Mouse (Mus musculus): ENCODE measurements around the gene Cd2. TPM values are rescaled to one million over a fixed set of nuclear protein-coding genes. Genes with fewer than 3 reads are reported as not detected.

Cd2 gene
- polyA plus RNA-seq, 1 experiment from 2014 or later = not detected

- DNase-seq (ENCODE audit: low spot score) (no peak), ATAC-seq (replicated peaks; ENCODE audit: low FRiP score) (no peak)
- WGBS = 52% methylated on average over 8 of the region's 8 CpGs
- Histone ChIP-seq H3K4me2 (no peak overlapping the region), H3K27me3 (replicated peaks; ENCODE audit: control insufficient read depth, insufficient read depth, low read length) (no peaks in the 10 kb centered on the region), H3K9ac (ENCODE audit: low read depth, low read length) (no peak overlapping the region), H3K9me3 (ENCODE audit: control insufficient read depth, low read length) (no peaks in the 10 kb centered on the region), H3K36me3 (ENCODE audit: control insufficient read depth, insufficient read depth, low read length) (no peaks in the 10 kb centered on the region), H3K4me3 (ENCODE audit: low read depth, low read length) (no peak overlapping the region), H3K27ac (ENCODE audit: low read depth, low read length) (no peak overlapping the region), H3K4me1 (replicated peaks; ENCODE audit: control insufficient read depth, insufficient read depth, low read length) (no peaks in the 10 kb centered on the region)
Observed at GRCm38 (mm10) chr3:101232570-101232969, 55.2 kb downstream of the Cd2 start.

- no peak overlapping the region for H3K4me2 ChIP-seq
- DNase-seq (ENCODE audit: low spot score) (no peak), ATAC-seq (replicated peaks; ENCODE audit: low FRiP score) (no peak)
- no peaks in the 10 kb centered on the region for H3K36me3 ChIP-seq (ENCODE audit: control insufficient read depth, insufficient read depth, low read length)
- no peak overlapping the region for H3K4me3 ChIP-seq (ENCODE audit: low read depth, low read length)
- no peak overlapping the region for H3K27ac ChIP-seq (ENCODE audit: low read depth, low read length)
- H3K27me3 ChIP-seq (replicated peaks; ENCODE audit: control insufficient read depth, insufficient read depth, low read length) = no peaks in the 10 kb centered on the region
- H3K9me3 ChIP-seq (ENCODE audit: control insufficient read depth, low read length) = no peaks in the 10 kb centered on the region
- no peak overlapping the region for H3K9ac ChIP-seq (ENCODE audit: low read depth, low read length)
- 82% methylated on average over 9 of the region's 9 CpGs for WGBS
- H3K4me1 ChIP-seq (replicated peaks; ENCODE audit: control insufficient read depth, insufficient read depth, low read length) = no peaks in the 10 kb centered on the region
Observed at GRCm38 (mm10) chr3:101230201-101230600, 57.5 kb downstream of the Cd2 start.

- Histone ChIP-seq H3K4me3 (ENCODE audit: low read depth, low read length) (no peak overlapping the region), H3K4me2 (no peak overlapping the region), H3K4me1 (replicated peaks; ENCODE audit: control insufficient read depth, insufficient read depth, low read length) (no peaks in the 10 kb centered on the region), H3K9ac (ENCODE audit: low read depth, low read length) (no peak overlapping the region), H3K9me3 (ENCODE audit: control insufficient read depth, low read length) (no peaks in the 10 kb centered on the region), H3K27ac (ENCODE audit: low read depth, low read length) (no peak overlapping the region), H3K36me3 (ENCODE audit: control insufficient read depth, insufficient read depth, low read length) (no peaks in the 10 kb centered on the region), H3K27me3 (replicated peaks; ENCODE audit: control insufficient read depth, insufficient read depth, low read length) (no peaks in the 10 kb centered on the region)
- WGBS = 57% methylated on average over 5 of the region's 5 CpGs
- no peak for DNase-seq (ENCODE audit: low spot score)
- ATAC-seq (replicated peaks; ENCODE audit: low FRiP score) = no peak
Observed at GRCm38 (mm10) chr3:101229551-101229930, 58.2 kb downstream of the Cd2 start.

- Histone ChIP-seq H3K9me3 (ENCODE audit: control insufficient read depth, low read length) (no peaks in the 10 kb centered on the region), H3K9ac (ENCODE audit: low read depth, low read length) (no peak overlapping the region), H3K4me2 (no peak overlapping the region), H3K36me3 (ENCODE audit: control insufficient read depth, insufficient read depth, low read length) (no peaks in the 10 kb centered on the region), H3K27me3 (replicated peaks; ENCODE audit: control insufficient read depth, insufficient read depth, low read length) (no peaks in the 10 kb centered on the region), H3K4me1 (replicated peaks; ENCODE audit: control insufficient read depth, insufficient read depth, low read length) (no peaks in the 10 kb centered on the region), H3K4me3 (ENCODE audit: low read depth, low read length) (no peak overlapping the region), H3K27ac (ENCODE audit: low read depth, low read length) (no peak overlapping the region)
- no peak for ATAC-seq (replicated peaks; ENCODE audit: low FRiP score)
- WGBS = 82% methylated on average over 13 of the region's 13 CpGs
- no peak for DNase-seq (ENCODE audit: low spot score)
Observed at GRCm38 (mm10) chr3:101228868-101229550, 58.7 kb downstream of the Cd2 start.

- no peak overlapping the region for H3K9ac ChIP-seq (ENCODE audit: low read depth, low read length)
- no peaks in the 10 kb centered on the region for H3K36me3 ChIP-seq (ENCODE audit: control insufficient read depth, insufficient read depth, low read length)
- H3K9me3 ChIP-seq (ENCODE audit: control insufficient read depth, low read length) = no peaks in the 10 kb centered on the region
- H3K27me3 ChIP-seq (replicated peaks; ENCODE audit: control insufficient read depth, insufficient read depth, low read length) = no peaks in the 10 kb centered on the region
- no peaks in the 10 kb centered on the region for H3K4me1 ChIP-seq (replicated peaks; ENCODE audit: control insufficient read depth, insufficient read depth, low read length)
- no peak overlapping the region for H3K27ac ChIP-seq (ENCODE audit: low read depth, low read length)
- H3K4me3 ChIP-seq (ENCODE audit: low read depth, low read length) = no peak overlapping the region
- ATAC-seq (replicated peaks; ENCODE audit: low FRiP score) = no peak
- DNase-seq (ENCODE audit: low spot score) = no peak
- no peak overlapping the region for H3K4me2 ChIP-seq
- WGBS = 74% methylated on average over 5 of the region's 5 CpGs
Observed at GRCm38 (mm10) chr3:101228066-101228465, 59.7 kb downstream of the Cd2 start.

Other genes with a start within 250 kb of the Cd2 start
- 1.6 and 2.4 TPM in 2 replicates for gene Ptgfrn, start 177.7 kb downstream of the Cd2 start, polyA plus RNA-seq (2014; fragmentation: Nextera tagmentation; extraction: Ambion mirVana)
- gene Igsf3, start 89.1 kb upstream of the Cd2 start, polyA plus RNA-seq (2014; fragmentation: Nextera tagmentation; extraction: Ambion mirVana) = 16.6 and 17.3 TPM in 2 replicates

All from liver, embryonic 11.5 days (tissue).